Mouse (Mus musculus) spleen, adult 12 weeks (tissue): ENCODE measurements around the gene Magi1.

Source experiments
- DNase-seq: peaks from one replicate; pipeline ENCODE4 v3.0.0; 2022; ENCODE audit warnings: low spot score

The Magi1 gene

GRCm38 (mm10) chr6:93968721-93969120 is 315.0 kb downstream of the Magi1 start:
- DNase-seq: no peak

DNA sequence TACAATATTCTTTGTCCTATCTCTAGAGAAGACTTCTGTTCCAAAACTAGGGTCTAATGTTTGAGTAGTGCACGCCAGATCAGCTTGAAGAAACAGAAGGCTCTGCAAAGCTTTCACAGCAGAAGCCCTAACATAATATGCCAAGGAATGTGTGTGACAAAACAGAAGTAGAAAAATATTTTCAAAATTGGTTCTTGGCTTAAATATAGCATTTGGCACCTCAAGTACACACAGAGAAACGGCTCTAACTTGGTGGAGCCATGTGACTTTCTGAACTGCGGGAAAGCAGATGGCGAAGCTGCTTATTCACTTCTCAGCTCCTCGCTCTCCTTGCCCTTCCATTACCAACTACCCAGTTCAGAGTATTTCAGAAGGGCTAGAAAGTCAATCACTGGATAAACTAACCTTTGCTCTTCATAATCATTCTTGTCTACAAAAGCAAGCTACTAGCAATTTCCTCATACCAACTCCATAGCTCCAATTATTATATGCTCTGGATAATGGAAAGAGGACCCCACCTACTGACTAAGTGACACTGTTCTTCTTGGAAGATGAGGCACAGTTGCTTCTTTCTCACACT is 320.9 kb downstream of the Magi1 start:
- DNase-seq: no peak

GRCm38 (mm10) chr6:93961782-93962181 is 321.9 kb downstream of the Magi1 start:
- no peak for DNase-seq

DNA sequence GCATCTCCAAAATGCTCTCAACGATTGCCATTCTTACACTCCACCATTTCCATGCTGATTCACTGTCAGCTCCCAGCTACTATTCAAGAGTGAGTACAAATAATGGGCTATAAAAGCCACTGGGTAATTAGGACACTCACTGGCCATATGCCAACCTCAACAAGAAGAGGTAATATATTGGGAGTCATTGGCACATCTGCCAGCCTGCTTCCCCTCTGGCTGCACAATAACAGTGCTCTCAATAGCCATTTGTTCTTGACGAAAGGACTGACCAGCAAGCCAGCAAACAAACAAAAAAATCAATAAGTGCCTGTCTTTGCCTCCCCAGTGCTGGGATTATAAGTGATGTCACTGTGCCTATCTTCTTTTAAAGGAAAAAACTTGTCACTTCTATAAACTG is 326.5 kb downstream of the Magi1 start:
- DNase-seq: no peak

DNA sequence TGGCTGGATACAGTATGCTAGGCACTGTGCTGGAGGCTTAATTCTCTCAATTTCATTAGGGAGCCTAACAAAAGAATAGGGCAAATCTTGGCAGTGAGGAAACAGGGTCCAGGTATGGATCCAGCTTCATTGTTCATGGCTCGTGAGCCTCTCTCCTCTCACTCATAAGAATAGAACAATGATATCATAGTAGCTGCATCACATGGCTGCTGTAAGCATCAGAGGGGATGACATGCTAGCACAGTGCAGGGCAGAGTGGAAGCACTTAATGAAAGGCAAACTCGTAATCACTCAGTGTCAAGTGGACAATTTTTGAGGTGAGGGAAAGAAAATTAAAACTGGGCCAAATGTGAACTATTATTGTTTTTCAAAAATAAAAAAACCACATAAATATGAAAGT is 337.1 kb downstream of the Magi1 start:
- no peak for DNase-seq

GRCm38 (mm10) chr6:93936359-93936758 is 347.4 kb downstream of the Magi1 start:
- DNase-seq: no peak

DNA sequence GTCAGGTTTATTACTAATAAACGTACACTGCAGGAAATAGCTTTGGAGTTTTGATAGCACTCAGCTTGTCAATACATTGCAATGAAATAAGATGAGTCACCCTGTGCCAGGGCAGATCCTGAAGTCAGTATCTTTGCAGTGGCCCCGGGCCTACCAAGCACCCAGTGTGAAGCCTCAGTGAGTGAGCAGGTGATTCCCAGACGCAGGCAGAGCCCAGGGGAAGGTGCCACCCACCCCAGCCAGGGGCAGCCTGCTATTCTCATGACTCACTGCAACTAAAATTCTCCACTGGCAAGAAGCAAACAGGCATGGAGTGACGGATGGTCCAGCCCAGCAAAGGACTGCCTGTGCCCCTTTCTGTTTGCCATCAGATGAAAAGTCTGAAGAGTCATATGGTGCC is 347.9 kb downstream of the Magi1 start:
- no peak for DNase-seq

DNA sequence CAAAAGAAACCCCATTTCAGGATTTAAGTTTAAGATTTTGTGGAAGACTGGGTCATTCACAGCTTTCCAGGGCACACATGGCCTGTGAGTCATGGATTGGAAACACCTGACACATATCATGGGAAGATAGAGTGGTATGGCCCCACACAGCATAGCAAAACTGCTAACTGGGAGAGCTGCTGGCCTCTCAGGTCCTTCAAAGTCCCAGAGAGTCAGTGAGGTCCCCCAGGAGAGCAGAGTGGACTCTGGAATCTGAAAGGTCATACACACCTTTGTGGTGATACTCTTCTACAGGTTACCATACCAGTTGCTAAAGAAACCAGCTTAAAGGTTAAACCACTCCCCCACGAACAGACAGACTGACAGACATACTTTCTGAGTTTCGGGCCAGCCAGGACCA is 349.0 kb downstream of the Magi1 start:
- no peak for DNase-seq

GRCm38 (mm10) chr6:93924568-93924967 is 359.1 kb downstream of the Magi1 start:
- DNase-seq: no peak

DNA sequence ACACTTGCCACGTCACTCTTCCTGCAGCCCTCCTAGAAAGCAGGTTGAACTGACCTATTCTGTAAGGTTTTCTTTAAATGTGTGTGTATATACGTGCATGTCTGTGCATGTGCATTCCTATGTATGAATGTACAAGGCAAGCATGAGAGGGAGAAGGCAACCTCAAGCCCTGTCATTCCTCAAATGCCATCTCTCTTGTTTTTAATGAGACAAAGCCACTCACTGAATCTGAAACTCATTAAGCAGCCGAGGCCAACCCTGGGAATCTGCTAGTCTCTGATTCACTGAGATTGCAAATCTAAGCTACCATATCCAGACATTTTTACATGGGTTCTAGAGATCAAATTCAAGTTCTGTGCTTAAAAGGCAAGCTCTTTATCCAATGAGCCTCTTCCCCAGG is 359.7 kb downstream of the Magi1 start:
- DNase-seq: no peak

- DNase-seq: no peak
These were observed 360.4 kb downstream of the Magi1 start for GRCm38 (mm10) chr6:93923351-93923750.

GRCm38 (mm10) chr6:93922931-93923330 is 360.8 kb downstream of the Magi1 start:
- no peak for DNase-seq

- DNase-seq: no peak
These were observed 370.4 kb downstream of the Magi1 start for GRCm38 (mm10) chr6:93913226-93913861.

- DNase-seq: no peak
These were observed 371.0 kb downstream of the Magi1 start for GRCm38 (mm10) chr6:93912582-93913225.

GRCm38 (mm10) chr6:93912003-93912581 is 371.6 kb downstream of the Magi1 start:
- DNase-seq: no peak

DNA sequence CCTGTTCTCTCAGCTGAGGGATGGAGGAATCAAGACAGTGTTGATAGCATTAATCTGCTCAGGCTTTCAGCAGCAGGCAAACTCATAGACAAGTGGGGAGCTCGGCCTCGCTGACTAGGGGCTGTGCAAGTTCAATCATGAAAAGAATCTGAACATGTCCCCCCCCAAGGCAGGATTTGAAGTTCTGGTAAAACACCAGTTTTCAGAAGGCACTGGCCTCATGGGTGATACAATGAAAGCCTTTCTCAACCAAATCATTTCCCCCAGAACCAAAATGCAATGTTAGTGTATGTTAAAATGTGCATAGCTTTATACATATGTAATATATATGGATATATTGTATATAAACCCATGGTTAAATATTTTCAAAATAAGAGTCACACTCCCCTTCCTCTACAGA is 372.3 kb downstream of the Magi1 start:
- no peak for DNase-seq

GRCm38 (mm10) chr6:93909976-93910375 is 373.7 kb downstream of the Magi1 start:
- no peak for DNase-seq

DNA sequence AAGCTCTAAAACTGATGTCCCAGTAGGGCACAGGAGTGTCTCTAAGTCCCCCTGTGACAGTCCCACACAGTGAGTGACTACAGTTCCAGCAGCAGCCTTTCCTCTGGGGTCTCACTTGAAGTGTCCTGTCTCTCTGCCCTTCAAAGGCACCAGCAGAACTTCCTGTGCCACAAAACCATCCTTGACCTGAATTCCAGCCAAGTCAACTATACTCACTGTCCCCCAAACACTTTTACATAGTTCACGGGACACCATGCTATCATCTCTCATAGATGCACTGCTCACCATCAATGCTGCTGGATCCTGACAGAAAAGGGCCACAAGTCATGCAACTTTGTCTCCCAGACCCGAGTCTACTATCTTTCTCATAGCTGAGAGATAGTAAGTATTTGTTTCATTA is 378.7 kb downstream of the Magi1 start:
- no peak for DNase-seq

GRCm38 (mm10) chr6:93902239-93902638 is 381.5 kb downstream of the Magi1 start:
- no peak for DNase-seq

DNA sequence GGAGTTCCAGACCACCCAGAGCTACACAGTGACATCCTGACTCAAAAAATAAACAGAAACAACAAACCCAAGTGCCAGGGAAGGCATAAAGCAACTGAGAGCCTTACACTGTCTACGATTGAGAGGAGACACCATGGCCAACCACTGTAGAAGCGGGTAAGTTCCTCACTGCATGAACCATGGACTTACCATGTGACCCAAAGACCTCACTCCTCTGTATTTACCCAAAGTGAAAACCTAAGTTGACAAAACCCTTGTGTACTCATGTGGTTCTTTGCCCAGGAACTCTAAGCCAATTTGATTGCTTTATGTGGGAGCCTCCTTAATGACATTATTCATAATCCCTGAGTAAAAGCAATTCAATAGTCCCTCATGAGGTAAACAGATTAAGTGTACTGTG is 382.3 kb downstream of the Magi1 start:
- DNase-seq: no peak

DNA sequence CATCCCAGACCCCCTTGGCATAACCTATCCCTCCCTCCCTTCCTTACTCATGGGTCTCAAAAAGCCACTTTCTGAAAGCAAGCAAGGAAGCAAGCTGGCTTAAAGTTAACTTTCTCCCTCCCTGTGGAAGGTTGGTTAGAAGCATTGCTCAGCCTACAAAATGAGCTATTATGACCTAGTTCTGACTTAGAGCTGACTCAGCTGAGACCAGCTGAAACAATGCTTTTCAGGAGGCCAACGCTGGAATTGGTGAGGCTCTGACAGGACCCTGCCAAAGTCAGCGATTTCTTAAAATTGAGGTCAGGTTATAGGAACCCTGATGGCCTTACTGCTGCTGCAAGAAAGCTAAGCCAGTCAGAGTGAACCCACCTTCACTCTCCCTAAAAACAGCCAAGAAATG is 386.2 kb downstream of the Magi1 start:
- no peak for DNase-seq

DNA sequence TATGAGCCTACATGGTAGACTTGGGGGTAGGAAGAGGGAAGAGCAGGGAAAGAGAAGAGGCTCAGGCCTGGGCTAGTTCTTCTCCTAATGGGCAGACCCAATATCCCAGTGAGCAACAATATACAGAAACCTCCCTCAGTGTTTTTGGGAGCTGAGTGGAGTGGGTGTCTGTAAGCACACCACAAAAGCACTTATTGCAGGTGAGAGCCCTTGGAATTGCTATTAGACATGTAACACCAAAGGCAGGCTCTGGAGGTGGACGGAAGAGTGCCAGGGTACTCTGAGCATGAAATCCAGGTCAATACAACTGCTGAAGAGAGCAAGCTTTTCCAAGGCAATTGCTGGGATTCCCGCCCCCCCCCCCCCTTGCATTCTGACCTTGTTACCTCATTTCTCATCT is 388.0 kb downstream of the Magi1 start:
- DNase-seq: no peak

DNA sequence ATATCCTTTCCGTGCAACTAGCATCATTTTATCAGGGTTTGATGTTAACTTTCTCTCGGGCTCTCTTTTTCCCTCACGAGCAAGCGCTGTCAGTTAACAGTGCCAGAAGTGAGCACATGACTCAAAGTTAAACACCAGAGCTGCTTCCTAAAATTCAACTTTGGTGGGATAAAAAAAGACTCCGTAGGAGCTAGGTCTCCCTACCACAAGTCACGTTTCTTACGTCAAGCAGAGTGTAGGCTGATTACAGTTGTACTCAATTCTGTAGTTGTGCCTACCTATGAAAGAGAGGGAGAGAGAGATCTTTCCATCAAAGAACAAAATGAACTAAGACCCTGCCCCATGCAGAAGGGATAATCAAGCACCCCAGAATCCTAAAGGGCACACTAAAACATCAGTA is 389.8 kb downstream of the Magi1 start:
- no peak for DNase-seq
